Mouse (Mus musculus) layer of hippocampus, adult 11-12 months (tissue): ENCODE data around the gene Ptpn1.
A peak's percentile ranks its signal among the peaks of the same experiment; 100 is the strongest.

Experiments
- DNase-seq: peaks from one replicate; pipeline ENCODE4 v3.0.0; 2022; ENCODE audit warnings: low spot score

Ptpn1 gene

DNA sequence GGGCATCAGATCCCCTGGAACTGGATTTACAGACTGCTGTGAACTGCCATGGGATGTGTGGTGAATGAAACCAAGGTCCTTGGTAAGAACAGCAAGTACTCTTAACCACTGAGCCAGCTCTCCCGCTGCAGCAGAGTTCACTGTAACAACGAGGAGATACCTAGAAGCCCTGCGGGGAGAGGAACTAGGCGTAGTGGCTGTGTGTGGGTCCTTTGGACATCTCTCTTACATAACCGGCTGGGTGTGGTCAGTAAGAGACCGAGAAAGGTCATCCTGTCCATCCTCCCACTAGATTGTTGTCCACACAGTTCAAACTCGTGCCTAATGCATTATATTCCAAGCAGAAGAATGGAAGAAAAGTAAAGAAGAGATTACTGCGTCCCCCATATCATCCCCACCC, 10.0 kb upstream of the Ptpn1 start:
- DNase-seq = no peak

DNA sequence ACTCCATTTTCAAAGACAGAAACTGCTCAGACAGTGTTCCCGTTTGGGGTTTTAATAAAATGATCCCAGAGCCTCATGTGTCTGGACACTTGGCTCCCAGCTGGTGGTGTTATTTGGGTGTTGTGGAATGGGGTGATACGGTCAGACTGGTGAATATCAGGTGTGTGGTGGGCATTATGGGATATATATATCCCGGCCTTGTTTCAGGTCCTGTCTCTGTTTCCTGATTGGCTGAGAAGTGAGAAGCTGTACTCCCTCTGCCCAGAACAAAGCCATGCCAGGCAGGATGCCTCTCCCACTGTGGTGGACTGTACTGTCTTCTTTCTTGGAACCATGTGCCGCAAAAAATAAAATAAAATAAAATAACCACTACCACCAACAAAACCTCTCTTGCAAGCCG, 7.8 kb upstream of the Ptpn1 start:
- no peak for DNase-seq

DNA sequence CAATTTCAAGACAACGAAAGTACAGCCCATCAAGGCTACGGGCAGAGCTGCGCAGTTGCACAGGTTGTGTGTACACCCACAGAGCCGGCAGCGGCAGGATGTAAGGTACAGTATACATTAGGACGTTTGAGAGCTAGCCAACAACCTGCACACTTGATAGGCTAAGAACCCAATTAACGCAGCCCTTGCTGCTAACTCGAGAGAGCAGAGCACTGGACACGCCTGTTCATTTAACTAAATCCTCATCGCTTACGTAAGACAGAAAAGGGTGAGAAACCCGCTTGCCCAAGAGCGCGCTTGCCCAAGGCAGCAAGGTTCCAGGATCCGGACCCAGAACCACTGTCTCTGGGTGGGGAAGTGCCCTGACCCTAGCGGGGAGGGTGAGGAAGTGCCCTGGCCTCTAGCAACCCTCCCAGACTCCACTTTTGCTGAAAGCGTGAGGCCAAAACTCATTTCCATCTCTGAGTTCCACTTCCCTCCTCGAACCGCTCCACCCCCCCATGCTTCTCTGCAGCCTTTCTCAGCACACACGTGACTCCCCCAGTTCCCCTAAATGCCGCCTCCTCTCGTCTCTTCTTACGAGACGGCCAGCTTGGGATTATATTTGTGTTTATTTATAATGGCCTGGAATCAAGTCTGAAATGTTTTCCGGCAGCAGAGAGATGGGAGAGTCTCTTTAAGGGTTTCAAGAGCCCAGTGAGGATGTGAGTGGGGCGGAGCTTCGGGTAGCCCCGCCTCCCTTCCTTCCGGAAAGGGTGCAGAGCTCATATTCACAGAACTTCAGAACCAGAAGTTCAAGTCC, 6.9 kb upstream of the Ptpn1 start:
- DNase-seq = peak; percentile 88

DNA sequence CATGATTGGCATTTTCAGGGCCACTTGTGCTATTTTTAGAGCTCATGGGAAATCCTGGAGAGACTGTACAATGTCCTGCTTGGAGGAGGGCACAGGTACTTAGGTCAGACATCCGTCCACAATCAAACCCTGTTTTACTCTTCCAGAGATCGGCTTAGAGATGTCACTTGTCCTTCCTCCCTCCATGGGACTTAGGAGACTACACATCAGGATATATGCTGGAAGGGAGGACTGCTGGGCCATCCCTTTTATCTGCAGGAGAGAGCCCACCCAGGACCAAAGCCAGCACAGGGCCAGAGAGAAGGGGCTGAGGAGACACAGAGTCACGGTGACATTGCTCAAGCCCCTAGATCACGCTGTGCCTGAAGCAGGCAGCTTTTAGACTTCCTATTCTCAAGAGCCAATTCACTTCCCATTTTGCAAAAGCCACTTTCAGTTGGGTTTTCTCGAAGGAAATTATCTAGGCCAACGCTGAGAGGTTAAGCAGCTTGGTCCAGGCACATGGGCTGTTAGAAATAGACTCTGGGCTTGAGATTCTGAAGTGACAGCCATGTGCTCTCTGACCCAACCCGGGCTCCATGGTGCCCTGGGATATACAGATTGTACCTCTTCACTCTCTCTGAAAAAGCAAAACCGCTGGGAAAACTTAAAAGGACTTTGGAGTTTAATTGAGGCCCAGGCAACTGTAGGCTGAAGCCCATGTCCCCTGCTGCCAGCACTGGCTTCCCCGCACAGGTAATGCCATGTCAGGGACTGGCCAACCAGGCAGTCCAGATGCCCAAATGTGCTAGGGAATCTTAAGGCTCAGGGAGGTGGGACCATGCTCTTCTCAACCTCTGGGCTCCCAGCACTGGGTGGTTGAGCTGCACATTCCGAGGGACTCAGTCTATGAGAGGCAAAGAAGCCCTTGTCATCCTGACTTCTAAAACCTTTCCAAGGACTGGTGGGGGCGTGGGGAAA, 5.7 kb upstream of the Ptpn1 start:
- DNase-seq = no peak

DNA sequence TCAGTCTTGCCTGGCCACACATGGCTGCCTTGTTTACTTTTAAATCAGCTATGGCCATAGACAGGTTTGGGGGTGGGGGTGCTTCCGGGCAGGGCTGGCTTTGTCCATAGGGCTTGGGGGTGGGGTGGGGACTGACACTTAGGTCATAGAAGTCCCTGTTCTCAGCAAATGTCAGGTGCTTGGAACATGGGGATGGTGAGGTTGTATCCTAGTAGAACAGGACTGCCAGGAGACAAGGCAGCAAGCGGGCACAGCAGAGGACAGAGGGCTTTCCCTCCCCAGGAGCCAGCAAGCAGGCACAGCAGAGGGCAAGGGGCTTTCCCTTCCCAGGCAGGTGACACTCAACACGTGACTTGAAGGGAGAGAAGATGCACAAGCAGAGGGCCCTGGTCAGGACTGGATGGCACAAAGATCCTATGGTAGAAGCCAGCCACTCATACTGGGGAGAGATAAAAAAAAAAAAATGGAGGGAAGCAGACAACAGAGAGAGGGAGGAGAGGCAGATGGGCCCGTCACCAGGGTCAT, 3.8 kb upstream of the Ptpn1 start:
- DNase-seq = no peak

DNA sequence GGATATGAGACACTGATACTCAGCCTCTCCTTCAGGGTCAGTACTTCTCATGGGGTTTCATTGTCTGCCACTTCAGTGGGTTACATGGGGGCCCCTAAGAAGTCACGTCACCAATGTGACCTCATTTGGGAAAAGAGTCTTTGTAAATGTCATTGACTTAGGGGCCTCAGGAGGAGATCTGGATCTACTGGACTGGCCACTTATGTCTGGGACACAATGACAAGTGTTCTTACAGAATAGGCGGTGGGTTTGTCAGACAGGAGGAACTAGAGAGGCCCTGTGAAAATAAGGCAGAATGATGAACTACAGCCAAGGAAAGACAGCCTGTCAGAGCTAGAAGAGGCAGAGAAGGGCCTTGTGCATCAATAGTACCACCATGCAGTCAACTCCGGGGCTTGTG, 2.9 kb upstream of the Ptpn1 start:
- no peak for DNase-seq

DNA sequence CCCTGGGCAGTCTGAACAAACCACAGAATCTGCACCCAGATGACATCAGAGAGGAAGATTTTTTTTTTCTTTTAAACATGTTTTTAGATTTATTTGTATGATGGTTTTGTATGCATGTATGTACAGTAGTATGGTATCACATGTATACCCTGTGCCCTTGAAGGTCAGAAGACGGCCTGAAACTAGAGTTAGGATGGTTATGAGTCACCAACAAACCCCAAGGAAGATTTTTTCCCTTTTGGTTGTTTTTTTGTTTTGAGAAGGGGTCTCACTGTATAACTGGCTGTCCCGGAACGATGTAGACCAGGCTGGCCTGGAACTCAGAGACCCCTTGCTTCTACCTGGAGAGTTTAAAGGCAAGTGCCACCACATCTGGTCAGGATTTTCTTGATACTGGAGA, 882 bp upstream of the Ptpn1 start:
- no peak for DNase-seq

DNA sequence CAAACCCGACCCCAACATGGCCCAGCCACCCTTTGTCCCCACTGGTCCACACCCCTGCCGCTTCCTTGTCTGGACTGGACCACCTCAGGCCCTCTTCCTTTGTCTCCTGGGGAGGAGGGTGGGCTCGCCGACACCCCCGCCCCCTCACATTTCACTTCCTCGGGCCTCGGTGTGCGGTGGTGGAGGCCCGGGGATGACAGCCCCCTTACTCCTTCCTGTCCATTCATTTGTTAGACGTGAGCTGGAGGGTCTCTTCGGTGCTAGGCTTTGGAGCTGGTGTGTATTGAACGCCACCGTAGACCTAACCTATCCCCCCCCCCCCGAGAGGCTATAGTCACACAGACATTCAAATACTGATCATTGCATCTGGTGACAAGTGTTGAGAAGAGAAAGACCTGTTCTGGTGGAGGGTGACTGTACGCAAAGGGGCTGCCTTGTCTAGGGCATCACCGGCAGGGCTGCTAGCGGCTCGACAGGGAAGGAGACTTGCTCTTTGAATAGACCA, 922 bp downstream of the Ptpn1 start:
- no peak for DNase-seq

DNA sequence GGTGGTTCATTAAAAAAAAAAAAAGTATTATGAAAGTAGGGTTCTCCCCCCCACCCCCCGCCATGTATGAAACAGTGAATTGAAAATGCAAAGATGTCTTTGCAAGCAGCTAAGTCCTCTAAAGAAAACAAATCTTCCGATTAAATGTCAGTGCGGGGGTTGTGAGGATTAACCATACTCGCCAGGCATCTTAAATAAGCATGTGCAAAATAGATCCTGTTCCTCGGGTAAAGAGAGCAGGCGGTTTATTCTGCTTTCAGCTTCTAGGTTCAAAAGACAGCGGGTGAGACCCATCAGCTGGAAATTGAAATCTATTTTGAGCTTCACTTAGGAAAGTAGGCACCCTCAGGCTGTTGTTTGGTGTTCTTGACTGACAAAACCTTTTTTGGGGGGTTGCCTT, 1.5 kb downstream of the Ptpn1 start:
- no peak for DNase-seq

DNA sequence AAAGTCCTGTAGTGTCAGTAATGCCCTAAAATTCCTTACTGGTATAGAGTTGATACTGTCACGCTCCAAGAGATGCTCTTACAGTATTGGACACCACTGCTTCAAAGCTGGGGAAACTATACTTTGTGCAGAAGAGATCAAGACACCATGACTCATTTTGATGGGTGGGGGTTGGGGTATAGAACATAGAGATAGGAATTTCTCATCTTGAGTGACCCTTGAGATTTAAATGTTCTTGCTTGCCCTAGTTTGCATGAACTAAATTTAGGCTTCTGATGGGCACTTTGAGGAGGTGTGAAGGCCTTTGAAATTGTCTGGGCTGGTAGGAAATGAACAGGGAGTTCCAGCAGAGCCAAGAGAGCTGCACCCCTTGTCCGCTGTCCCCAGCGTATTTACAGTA, 4.1 kb downstream of the Ptpn1 start:
- no peak for DNase-seq

DNA sequence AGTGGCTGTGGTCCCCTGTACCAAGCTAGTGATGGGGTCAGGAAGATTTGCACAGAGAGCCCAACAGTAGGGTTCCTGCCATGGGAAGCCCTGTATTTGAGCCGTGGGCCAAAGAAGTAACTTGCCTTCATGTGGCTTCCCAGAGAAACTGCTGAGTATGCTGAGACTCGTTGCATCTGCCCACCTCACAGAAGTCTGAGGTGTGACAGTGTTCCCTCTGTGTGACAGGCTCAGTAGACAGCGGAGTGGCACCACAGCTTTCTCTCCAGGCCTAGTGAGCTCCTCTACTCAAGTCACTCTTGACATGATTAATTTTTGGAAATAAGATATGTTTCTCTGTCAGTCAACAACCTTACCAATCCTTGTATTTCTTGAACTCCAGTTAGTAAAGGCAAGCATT, 6.9 kb downstream of the Ptpn1 start:
- DNase-seq = no peak

DNA sequence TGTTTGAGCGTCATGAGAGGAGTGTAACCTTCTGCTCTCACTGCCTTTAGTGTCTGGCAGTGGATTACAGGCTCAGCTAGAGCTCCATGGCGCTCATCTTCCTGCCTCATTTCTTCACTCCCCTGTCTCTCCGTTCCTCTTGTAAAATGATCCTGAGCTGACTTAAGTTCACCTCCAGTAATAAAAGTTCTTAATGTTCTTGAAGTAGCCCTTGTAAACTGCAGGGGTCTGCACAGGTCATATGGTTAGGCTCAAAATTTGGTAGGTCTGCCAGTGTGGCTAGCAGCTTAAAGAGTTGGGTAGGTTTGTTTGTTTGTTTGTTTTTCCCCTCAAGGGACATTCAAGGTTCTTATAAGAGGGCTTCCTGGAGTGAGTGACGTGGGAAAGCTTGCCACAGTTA, 7.3 kb downstream of the Ptpn1 start:
- DNase-seq = no peak

DNA sequence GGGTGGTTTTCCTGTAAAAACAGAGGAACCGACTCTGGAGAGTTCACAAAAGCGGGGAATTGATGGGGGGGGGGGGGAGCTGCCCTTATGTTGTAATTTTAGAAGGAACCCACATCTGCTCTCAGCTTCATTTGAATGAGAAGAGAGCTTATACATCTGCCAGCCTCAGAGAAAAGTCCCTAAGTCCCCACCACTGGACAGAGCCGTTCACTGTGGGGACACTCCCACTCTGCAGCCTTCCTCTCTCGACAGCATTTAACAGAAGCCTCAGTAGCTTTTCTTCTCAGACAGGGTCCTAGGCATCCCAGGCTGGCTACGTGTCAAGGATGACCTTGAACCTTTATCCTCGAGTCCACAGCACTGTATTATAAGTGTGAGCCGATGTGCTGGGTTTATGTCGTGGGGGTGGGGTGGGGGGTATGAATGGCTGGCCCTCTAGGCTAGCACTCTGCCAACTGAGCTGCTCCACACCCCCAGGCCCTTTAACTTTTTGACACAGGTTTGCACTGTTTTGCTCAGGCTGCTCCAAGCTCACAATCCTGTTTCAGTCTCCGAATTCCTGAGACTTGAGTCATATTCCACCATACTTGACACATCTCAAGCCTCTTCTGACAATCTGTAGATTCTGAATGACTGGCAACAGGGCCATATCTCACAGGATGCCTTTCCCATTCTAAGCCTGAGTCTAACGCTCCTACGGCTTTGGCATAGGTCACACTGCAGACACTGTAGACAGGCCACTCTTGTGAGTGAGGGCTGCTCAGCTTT, 8.0 kb downstream of the Ptpn1 start:
- no peak for DNase-seq

DNA sequence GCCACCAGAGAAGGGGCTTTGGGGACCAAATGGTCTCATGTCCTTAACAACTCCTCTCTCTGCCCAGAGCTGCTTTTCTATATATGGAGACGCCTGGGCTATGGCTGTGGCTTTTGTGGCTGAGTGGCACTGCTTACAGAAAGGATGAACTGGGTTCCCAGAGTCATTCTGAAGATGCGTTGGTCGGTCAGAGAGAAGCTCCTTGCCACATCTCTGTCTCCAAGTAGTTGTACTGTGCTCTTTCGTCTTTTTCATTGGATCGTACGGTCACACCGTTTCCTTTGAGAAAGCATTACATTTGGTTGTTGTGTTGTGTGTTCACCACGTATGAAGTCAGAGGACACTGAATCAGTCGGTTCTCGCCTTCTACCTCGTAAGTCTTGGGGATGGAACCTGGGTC, 8.8 kb downstream of the Ptpn1 start:
- no peak for DNase-seq

DNA sequence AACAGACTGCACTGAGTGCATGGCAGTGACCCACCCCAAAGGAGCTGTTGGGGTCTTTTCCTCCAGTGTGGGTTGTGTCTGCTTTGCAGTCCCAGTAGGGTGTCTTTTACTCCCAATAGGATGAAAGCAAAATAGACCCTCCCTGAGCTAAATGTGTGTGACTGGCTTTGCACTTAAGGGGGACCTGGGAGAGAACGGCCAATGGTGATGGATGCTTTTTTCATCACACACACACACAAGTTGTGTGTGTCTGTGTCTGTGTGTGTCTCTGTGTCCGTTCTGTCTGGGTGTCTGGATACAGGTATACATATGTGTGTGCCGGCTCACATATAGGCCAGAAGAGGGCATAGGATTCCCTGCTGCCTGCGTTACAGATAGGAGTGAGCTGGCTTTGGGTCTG, 9.5 kb downstream of the Ptpn1 start:
- DNase-seq = no peak

DNA sequence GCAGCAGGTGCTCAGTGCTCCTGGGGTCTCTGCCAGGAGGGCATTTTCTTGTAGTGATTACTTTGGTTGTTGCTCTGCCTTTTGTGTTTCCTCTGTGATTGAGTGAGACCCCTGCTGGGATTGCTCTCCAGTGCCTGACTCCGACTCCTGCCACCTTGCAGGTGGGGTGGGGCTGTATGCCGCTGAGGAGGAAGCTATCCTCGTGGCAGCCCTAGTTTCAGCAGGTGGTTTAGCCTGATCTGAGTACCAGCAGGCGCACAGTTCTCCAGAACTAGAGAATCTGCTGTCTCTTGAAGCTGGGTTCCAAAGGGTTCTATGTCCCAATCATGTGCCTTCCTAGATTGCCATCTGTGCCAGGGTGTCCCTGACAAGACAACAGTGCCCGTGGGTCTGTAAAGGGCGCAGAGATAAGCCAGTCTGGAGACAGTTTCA, 9.9 kb downstream of the Ptpn1 start:
- DNase-seq = no peak

DNA sequence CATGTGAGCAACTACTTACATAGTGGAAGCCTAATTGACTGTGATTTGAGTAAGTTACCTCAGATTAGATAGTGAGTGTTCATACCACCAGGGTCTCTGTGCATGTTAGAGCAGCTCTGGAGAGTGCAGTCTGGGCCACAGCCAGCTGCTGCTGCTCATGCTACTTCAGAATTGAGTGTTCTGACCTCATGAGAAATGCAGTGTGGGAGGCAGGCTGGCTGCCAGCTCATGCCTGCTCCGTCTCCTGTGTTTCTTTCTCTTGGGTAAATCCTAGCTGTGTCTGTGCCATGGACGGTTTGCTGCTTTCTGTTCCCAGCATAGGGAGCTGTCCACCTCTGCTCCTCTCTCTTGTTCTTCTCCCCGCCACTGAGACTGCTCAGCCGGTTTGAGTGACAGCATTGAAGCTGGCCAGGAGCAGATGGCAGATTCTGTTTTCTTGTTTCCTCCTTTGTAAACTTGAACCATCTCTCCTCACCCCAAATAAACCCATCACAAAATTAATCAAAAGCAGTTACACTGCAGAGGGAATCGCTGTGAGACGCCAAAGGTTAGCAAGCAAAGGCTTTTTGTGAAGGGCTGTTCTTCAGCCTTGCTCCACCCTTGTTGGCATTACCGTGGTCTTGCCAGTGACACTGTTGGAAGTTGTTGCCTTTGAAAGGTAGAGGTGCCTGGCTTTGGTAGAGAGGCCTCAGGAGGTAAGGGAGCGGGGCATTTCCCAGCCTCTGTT, 10.5 kb downstream of the Ptpn1 start:
- DNase-seq = peak; percentile 70

DNA sequence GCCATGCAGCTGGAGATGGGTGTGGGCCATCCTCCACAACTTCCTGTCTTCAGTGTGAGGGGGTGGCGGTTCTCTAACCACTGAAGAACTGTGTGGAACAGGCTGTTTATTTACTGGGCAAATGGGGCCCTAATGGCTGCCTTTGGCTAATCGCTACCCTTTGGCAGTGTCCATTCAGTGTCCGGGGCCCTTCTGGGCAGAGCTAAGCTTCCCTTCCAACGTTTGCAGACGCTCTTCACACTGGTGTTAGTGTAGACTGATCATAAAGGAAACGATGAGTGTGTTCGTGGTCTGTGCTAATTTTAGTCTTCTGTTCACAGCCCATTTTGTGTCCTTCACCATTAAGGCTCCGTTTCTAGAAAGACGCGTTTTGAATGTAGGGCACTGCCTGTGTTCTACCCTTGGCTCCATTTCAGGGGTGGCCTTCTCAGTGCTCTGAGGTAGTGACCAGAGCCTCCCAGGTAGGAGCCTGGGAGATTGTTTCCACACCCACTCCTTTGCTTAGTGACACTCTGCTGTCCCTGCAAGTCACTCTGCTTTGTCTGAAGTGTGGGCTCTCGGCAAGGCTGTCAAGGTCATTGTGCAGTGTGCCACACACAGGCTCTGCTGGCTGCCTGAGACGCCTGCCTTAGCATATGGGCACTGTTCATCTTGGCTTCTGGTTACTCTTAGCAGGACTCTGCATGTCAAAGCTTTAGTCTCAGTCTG, 11.2 kb downstream of the Ptpn1 start:
- no peak for DNase-seq

DNA sequence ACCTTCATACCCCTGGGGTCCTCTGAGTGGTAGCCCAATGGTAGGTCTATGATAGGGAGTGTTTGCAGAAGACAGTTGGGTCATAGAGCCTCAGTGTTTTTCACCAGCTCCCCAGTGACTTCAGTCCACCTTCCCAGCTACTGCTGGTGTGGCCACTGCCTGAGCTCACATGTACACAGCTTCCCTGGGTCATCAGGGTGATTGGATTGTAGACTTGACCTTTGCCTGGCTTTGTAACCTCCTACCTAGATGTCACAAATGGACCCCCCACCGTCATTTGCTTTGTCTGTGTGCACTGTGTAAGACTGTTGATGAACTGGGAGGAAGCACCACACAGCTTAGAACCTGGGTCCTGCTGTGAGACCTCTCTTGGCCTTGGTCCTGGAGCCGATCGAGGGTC, 12.3 kb downstream of the Ptpn1 start:
- no peak for DNase-seq

DNA sequence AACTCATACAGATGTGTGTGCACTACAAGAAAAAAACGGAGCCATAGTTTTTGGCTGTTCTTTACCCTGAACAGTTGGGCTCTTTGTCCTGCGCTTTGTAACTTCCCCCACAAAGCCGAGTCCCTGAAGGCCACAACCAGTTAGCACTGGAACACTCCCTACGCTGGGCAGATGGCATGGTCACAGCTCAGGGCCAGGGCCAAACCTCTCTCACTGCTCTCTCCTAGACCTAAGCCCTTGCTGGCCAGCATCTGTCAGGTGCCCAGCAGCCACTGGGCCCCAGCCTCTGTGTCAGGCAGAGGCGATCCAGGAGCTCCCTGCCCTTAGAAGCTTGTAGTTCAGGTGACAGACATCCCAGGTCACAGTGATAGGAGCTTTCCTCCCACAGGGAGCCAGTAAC, 13.6 kb downstream of the Ptpn1 start:
- DNase-seq = no peak

DNA sequence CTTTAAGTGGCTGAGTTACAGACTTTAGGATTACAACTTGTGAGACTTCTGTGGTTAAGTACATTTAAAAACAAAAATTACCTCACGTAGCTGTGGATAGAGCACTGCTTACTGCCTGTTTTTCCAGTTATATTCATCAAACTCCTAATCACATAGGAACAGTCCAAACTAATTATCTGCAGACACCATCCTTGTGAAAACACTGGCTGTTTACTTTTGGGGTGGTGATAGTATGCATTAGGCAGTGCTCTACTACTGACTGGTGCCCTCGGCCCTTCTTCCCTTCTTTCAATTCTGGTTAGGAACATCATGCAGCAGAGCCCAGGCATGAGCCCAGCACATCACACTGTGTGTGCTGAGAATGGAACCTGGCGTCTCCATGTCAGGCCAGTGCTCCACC, 15.4 kb downstream of the Ptpn1 start:
- DNase-seq = no peak
